Mouse (Mus musculus) megakaryocyte, adult 5-6 weeks (primary cell): ENCODE measurements around the gene Lrp11. TPM values are rescaled to one million over a fixed set of nuclear protein-coding genes. Genes with fewer than 3 reads are reported as not detected.
"Not testable (repeated sequence)": the region's sequence is repeated elsewhere in the genome, so short reads cannot be mapped to it uniquely, and the experiment has no call there.

Experiments used
- ATAC-seq: 2 replicates; pipeline ENCODE4 v1.8.0; 2016; ENCODE audit warnings: mild to moderate bottlenecking, inconsistent platforms; ENCODE audit not compliant: poor library complexity, severe bottlenecking
- total RNA-seq, 2 experiments: library from RNA; stranded (forward) in 1 of 2; stranded (reverse) in 1 of 2; fragments of 153-499, 151-499 nt in 1 of 2; fragments of 221-1000, 200-1000 nt in 1 of 2; gene quantifications; 2 replicates each; pipeline versions ENCODE4 v1.2.3 to v1.2.4; 2015 to 2017

Gene Lrp11
- total RNA-seq (2015) (0.13 and 0.27 TPM in 2 replicates), total RNA-seq (2017) (0.26 and 2.2 TPM in 2 replicates)

DNA sequence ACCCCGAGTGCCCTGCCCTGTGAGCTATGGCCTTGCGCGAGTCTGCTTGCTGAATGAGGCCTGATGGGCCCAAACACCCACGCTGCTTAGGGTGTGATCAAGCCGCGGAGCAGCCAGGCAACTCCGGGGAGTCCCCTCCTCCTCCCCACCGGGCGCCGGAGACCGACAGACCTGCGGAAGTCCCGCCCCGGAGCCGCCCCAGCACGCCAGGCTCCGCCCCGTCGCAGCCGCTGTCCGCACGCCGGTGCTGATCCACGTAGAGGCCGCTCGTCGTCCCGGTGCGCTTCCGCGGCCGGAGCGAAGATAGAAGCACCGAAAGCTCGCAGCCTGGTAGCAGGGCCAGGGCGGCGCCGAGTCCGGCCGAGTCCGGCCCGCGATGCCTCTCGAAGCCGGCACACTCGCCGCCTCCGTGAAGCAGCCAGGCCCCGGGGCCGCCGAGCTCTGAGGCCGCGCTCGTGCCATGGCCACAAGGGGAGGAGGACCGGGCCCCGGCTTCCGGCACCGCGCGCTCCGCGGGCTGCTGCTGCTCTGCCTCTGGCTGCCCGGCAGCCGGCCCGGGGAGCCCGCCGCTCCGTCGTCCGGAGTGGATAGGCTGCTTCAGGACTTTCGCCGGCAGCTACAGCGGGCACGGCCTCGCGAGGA is at the start of gene Lrp11:
Lrp11 (plus strand) TSS at position 209 of the 642 bp plus-strand sequence.
- peak; percentile 100 for ATAC-seq

DNA sequence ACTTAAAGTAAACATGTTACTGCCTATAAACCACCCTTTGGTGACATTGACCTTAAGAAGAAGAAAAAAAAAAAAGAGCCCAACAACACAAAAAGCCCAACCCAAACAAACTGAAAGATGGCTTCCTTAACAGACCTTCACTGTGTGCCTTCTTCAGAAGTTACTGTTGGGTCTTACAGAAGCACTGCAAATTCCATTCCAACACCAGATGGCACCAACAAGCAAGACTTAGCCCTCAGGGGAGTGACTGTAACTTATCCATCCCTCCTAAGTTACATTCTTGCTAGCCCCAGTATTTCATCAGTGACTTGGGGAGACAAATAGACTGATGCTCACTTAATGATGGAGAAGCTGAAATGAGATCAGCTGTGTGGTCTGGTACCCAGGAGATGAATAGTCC is 11.6 kb upstream of the Lrp11 start:
- ATAC-seq, result no peak

DNA sequence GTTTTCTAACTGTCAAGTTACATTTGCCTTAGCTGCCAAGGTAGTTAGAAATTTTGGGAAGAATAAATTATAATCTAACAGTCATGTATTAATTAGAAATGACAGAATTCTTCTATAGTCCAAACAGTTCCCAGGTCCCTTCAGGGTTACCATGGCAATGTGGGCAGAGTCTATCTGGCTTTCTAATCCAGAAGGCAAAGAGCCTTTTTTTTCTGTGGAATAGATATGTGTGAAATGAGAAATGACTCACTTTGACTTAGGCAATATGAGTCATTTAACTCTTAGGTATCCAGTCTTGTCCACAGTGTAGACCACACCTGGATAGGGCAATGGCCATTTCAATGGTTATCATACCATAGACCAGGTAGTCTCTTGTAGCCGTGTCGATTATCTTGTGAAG is 8.2 kb upstream of the Lrp11 start:
- no peak for ATAC-seq

GRCm38 (mm10) chr10:7582157-7582890 is 7.3 kb upstream of the Lrp11 start:
- ATAC-seq, result no peak

GRCm38 (mm10) chr10:7582891-7583557 is 6.6 kb upstream of the Lrp11 start:
- no peak for ATAC-seq

DNA sequence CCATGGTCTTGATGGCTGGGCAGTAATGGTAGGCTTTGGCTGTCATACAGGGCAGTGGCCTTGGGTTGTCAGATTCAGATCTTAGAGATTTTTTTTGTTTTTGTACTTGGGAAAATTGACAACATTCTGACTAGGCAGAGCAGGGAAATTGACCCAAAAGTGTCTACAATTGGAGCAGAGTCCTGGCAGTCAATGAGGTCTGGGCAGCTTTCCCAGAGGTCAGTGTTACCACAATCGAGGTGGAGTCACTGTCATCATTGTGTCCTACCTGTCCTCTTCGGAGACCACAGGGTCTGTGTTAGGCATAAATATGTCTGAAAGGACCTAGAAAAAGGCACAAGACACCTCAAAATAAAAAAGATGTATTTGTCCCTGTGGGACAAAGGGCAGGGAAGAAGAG is 2.8 kb upstream of the Lrp11 start:
- no peak for ATAC-seq

- ATAC-seq, result no peak
These were observed 662 bp downstream of the Lrp11 start for GRCm38 (mm10) chr10:7590234-7590689.

- no peak for ATAC-seq
These were observed 1.2 kb downstream of the Lrp11 start for GRCm38 (mm10) chr10:7590792-7591191.

- ATAC-seq, result no peak
These were observed 5.2 kb downstream of the Lrp11 start for GRCm38 (mm10) chr10:7594797-7595196.

DNA sequence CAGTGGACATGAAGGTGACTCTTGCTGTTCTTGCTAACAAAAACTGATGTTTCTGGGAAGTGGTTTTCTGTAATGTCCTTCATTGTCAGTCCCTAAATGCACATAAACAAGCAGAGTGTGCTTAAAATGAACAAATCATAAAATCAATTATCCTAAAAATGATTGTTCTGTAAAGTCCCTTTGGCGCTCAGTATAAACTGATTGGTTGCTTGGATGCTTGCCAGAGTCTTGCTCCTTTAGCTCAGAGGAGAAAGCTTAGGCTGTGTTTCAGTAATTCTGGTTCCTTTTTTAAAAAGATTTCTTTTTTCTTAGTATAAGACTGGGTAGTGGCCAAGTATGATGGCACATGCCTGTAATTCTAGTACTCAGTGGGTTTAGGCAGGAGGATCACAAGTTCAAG is 6.7 kb downstream of the Lrp11 start:
- no peak for ATAC-seq

DNA sequence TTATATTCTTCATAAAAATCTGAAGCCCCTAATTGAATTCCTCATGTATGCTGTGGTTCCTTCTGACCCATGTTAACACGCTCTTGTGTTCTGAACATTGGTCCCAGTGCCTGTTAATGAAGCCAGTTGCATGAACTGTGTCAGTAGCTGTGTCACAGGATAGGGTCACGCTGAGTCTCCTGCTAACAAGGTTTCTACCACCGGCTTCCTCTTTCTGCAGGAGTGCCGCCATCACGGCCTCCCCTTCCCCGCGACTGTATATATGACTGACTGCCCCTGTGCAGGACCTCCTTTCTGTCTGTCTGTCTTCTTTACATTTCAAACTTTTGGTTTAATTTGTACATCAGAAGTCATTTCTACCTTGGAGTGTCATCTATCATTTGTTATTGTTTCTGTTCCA is 8.6 kb downstream of the Lrp11 start:
- 0 out of 2 replicates have a peak, but pooled peaks have one; percentile 56 for ATAC-seq

DNA sequence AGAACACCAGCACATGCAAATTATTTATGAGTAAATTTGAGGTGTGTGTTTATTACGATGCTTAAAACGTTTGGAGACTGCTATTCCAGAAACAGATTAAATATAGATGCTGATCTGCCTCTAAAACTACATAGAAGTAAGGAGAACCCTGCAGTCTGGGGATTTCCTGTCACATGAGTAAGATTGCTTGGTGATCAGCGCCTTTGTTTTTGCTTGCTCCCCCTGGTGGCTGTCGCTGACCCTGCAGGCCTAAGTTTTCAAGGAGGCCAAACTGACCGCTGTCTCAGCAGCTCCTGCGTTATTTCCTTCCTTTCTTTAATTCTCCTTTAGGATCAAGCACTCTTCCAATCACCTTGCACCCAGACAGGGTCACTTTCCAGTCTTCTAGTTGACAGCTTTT is 11.0 kb downstream of the Lrp11 start:
- peak; percentile 99 for ATAC-seq

DNA sequence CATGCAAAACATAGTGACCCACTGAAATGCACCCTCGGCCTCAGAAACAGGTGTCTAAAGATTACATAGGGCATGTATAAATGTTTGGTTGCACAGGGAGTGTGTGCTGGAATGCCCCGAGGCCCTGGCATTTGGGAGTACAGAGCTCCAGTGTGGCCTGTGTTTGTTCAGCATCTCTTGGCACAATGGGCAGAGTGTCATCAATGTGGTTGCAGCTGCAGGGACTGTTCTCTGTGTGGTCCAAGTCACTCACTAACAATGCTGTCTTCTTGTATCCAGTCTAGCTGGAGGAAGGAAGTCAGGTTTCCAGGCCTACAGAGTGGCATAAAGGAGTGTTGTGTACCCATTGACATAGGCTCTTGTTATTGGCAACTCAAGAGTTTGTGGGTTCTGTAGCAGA is 15.6 kb downstream of the Lrp11 start:
- no peak for ATAC-seq

GRCm38 (mm10) chr10:7606437-7606836 is 16.8 kb downstream of the Lrp11 start:
- ATAC-seq, result no peak

GRCm38 (mm10) chr10:7608611-7609010 is 19.0 kb downstream of the Lrp11 start:
- no peak for ATAC-seq

GRCm38 (mm10) chr10:7611647-7612046 is 22.0 kb downstream of the Lrp11 start:
- no peak for ATAC-seq

GRCm38 (mm10) chr10:7612210-7612609 is 22.6 kb downstream of the Lrp11 start:
- ATAC-seq, result not testable (repeated sequence)

DNA sequence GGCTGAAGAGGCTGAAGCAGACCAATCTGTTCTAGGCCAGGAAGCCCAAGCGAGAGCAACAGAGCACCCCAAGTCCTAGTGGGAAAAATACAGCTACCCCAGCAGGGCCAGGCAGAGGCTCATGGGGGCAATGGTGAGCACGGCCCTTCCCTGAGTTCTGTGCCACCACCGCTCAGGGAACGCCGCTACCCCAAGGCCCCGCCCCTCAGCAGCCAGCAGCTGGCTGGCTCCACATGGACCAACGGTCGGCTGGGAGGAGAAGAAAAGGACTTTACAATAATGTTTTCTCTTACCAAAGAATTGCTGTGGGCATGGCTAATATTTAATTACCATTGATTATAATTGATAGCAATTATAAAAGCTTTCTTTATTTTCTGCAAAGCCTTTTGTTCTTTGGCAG is 25.2 kb downstream of the Lrp11 start:
- ATAC-seq, result no peak

- ATAC-seq, result not testable (repeated sequence)
These were observed 27.5 kb downstream of the Lrp11 start for GRCm38 (mm10) chr10:7617146-7617545.

GRCm38 (mm10) chr10:7617556-7617955 is 28.0 kb downstream of the Lrp11 start:
- not testable (repeated sequence) for ATAC-seq

- ATAC-seq, result no peak
These were observed 30.2 kb downstream of the Lrp11 start for GRCm38 (mm10) chr10:7619821-7620241.

- ATAC-seq, result no peak
These were observed 31.1 kb downstream of the Lrp11 start for GRCm38 (mm10) chr10:7620723-7621122.
